Mouse (Mus musculus) testis, adult 2 months (tissue): ENCODE data around the gene Pmepa1.

Experiments used
- CTCF ChIP-seq: fragments of 200-500 bp; IDR thresholded peaks from 2 replicates; pipeline ENCODE4 v1.5.1; 2012; ENCODE audit warnings: low read depth, mild to moderate bottlenecking, inconsistent platforms, low read length, moderate library complexity; ENCODE audit not compliant: control insufficient read depth, insufficient read depth, insufficient replicate concordance
- POLR2A ChIP-seq: fragments of 200-500 bp; IDR thresholded peaks from 2 replicates; pipeline ENCODE4 v1.6.1; 2012; ENCODE audit warnings: low read depth, mild to moderate bottlenecking, inconsistent platforms, low read length, moderate library complexity; ENCODE audit not compliant: control insufficient read depth

GRCm38 (mm10) chr2:173273885-173274284 is 2.4 kb downstream of the Pmepa1 start:
- TF ChIP-seq POLR2A, result no peak
- TF ChIP-seq CTCF, result no peak
